Mouse (Mus musculus) limb, embryonic 12.5 days (tissue): ENCODE measurements at regions not wholly inside any gene's neighbourhood (a gene's known extent, or its start where the extent isn't known, plus 50 kb on each side); places are given as distances from the start of the nearest gene placed in this dataset.

Source experiments
- ATAC-seq: fragments of 200-750 bp; cut with Nextera tagmentation; 2 replicates; pipeline ENCODE4 v1.8.0; 2017; ENCODE audit warnings: low read depth, moderate TSS enrichment; ENCODE audit not compliant: insufficient number of reproducible peaks, insufficient read depth, low FRiP score, low TSS enrichment
- H3K27ac ChIP-seq: fragments of 300-500 bp; sonication (generic); 2 replicates; pipeline ENCODE4 v1.5.1; 2016; ENCODE audit warnings: mild to moderate bottlenecking, moderate library complexity
- H3K27me3 ChIP-seq: fragments of 300-500 bp; sonication (generic); 2 replicates; pipeline ENCODE4 v1.6.1; 2016; ENCODE audit warnings: mild to moderate bottlenecking, moderate library complexity
- H3K36me3 ChIP-seq: fragments of 300-500 bp; sonication (generic); 2 replicates; pipeline ENCODE4 v1.6.1; 2016; ENCODE audit warnings: mild to moderate bottlenecking, moderate library complexity
- H3K4me1 ChIP-seq: fragments of 300-500 bp; sonication (generic); replicated peaks from 2 replicates; pipeline ENCODE4 v1.6.1; 2016
- H3K4me2 ChIP-seq: fragments of 300-500 bp; sonication (generic); 2 replicates; pipeline ENCODE4 v1.6.1; 2016; ENCODE audit warnings: mild to moderate bottlenecking, moderate library complexity
- H3K4me3 ChIP-seq: fragments of 300-500 bp; sonication (generic); replicated peaks from 2 replicates; pipeline ENCODE4 v1.5.1; 2016; ENCODE audit warnings: mild to moderate bottlenecking
- H3K9ac ChIP-seq: fragments of 300-500 bp; sonication (generic); replicated peaks from 2 replicates; pipeline ENCODE4 v1.6.1; 2016; ENCODE audit warnings: mild to moderate bottlenecking, moderate library complexity
- H3K9me3 ChIP-seq: fragments of 300-500 bp; sonication (generic); 2 replicates; pipeline ENCODE4 v1.6.1; 2016; ENCODE audit warnings: mild to moderate bottlenecking, moderate library complexity
- WGBS: fragments of 180-500 bp; shearing (Covaris S2); methylation state at CpG from one replicate; pipeline ENCODE4 v1.1.7; 2016; 5-methylcytosine and 5-hydroxymethylcytosine counted together

- no peak overlapping the region for H3K9ac ChIP-seq
Measured at GRCm38 (mm10) chr5:126335091-126335490, 803.5 kb downstream of the Tmem132b start.

GRCm38 (mm10) chr5:126335553-126336520, 804.3 kb downstream of the Tmem132b start:
- no peak for ATAC-seq
- 56% methylated on average over 6 of the region's 6 CpGs for WGBS
- H3K36me3 ChIP-seq: no peaks in the 10 kb centered on the region
- no peak overlapping the region for H3K27ac ChIP-seq
- H3K9ac ChIP-seq: no peak overlapping the region
- H3K9me3 ChIP-seq: no peaks in the 10 kb centered on the region
- no peak overlapping the region for H3K4me3 ChIP-seq
- no peak overlapping the region for H3K4me2 ChIP-seq
- no peaks in the 10 kb centered on the region for H3K27me3 ChIP-seq
- H3K4me1 ChIP-seq: no peaks in the 10 kb centered on the region

More at GRCm38 (mm10) chr5:126335091-126335490, 803.5 kb downstream of the Tmem132b start:
- no peaks in the 10 kb centered on the region for H3K27me3 ChIP-seq
- no peak for ATAC-seq
- no peaks in the 10 kb centered on the region for H3K36me3 ChIP-seq
- H3K4me1 ChIP-seq: no peaks in the 10 kb centered on the region
- no peak overlapping the region for H3K4me2 ChIP-seq
- no peak overlapping the region for H3K4me3 ChIP-seq
- H3K9me3 ChIP-seq: no peaks in the 10 kb centered on the region
- no peak overlapping the region for H3K27ac ChIP-seq
- 67% methylated on average over 7 of the region's 7 CpGs for WGBS

GRCm38 (mm10) chr5:126337884-126338283, 806.3 kb downstream of the Tmem132b start:
- Histone ChIP-seq H3K9me3 (no peaks in the 10 kb centered on the region), H3K4me1 (no peaks in the 10 kb centered on the region), H3K27me3 (no peaks in the 10 kb centered on the region), H3K36me3 (no peaks in the 10 kb centered on the region), H3K9ac (no peak overlapping the region), H3K4me3 (no peak overlapping the region), H3K27ac (no peak overlapping the region), H3K4me2 (no peak overlapping the region)
- 67% methylated on average over 1 of the region's 1 CpGs for WGBS
- no peak for ATAC-seq

- no peaks in the 10 kb centered on the region for H3K9me3 ChIP-seq
Measured at GRCm38 (mm10) chr5:126343570-126343969, 812.0 kb downstream of the Tmem132b start.

GRCm38 (mm10) chr5:126350936-126351335, 819.4 kb downstream of the Tmem132b start:
- H3K9me3 ChIP-seq: peaks cover 6% of the 10 kb centered on the region; the same call in 1 of the 2 replicates
- H3K9ac ChIP-seq: no peak overlapping the region
- 88% methylated on average over 2 of the region's 2 CpGs for WGBS
- no peak for ATAC-seq
- H3K36me3 ChIP-seq: no peaks in the 10 kb centered on the region
- no peaks in the 10 kb centered on the region for H3K27me3 ChIP-seq
- H3K4me2 ChIP-seq: no peak overlapping the region
- H3K4me1 ChIP-seq: no peaks in the 10 kb centered on the region
- H3K27ac ChIP-seq: no peak overlapping the region
- no peak overlapping the region for H3K4me3 ChIP-seq

More at GRCm38 (mm10) chr5:126343570-126343969, 812.0 kb downstream of the Tmem132b start:
- Histone ChIP-seq H3K27me3 (no peaks in the 10 kb centered on the region), H3K27ac (no peak overlapping the region), H3K9ac (no peak overlapping the region), H3K4me1 (no peaks in the 10 kb centered on the region), H3K36me3 (no peaks in the 10 kb centered on the region), H3K4me3 (no peak overlapping the region), H3K4me2 (no peak overlapping the region)
- no peak for ATAC-seq
- 82% methylated on average over 9 of the region's 9 CpGs for WGBS

GRCm38 (mm10) chr5:126369436-126369835, 837.9 kb downstream of the Tmem132b start:
- H3K4me2 ChIP-seq: no peak overlapping the region
- WGBS: 77% methylated on average over 2 of the region's 2 CpGs

GRCm38 (mm10) chr5:126392306-126392705, 849.3 kb upstream of the Tmem132c start:
- Histone ChIP-seq H3K9me3 (peaks cover 7% of the 10 kb centered on the region; the same call in 1 of the 2 replicates), H3K4me1 (no peaks in the 10 kb centered on the region), H3K27ac (no peak overlapping the region), H3K4me3 (no peak overlapping the region), H3K36me3 (no peaks in the 10 kb centered on the region), H3K27me3 (no peaks in the 10 kb centered on the region), H3K4me2 (no peak overlapping the region), H3K9ac (no peak overlapping the region)
- 46% methylated on average over 1 of the region's 1 CpGs for WGBS
- ATAC-seq: no peak

More at GRCm38 (mm10) chr5:126369436-126369835, 837.9 kb downstream of the Tmem132b start:
- Histone ChIP-seq H3K4me3 (no peak overlapping the region), H3K9me3 (no peaks in the 10 kb centered on the region), H3K27me3 (no peaks in the 10 kb centered on the region), H3K4me1 (no peaks in the 10 kb centered on the region), H3K36me3 (no peaks in the 10 kb centered on the region), H3K9ac (no peak overlapping the region), H3K27ac (no peak overlapping the region)
- ATAC-seq: no peak

- no peak overlapping the region for H3K27ac ChIP-seq
- 47% methylated on average over 8 of the region's 8 CpGs for WGBS
- ATAC-seq: no peak
- no peaks in the 10 kb centered on the region for H3K36me3 ChIP-seq
- no peak overlapping the region for H3K4me2 ChIP-seq
- peaks cover 3% of the 10 kb centered on the region; the same call in 1 of the 2 replicates for H3K9me3 ChIP-seq
- H3K4me1 ChIP-seq: no peaks in the 10 kb centered on the region
- no peaks in the 10 kb centered on the region for H3K27me3 ChIP-seq
- no peak overlapping the region for H3K4me3 ChIP-seq
- no peak overlapping the region for H3K9ac ChIP-seq
Measured at GRCm38 (mm10) chr5:126395331-126395730, 846.3 kb upstream of the Tmem132c start.

GRCm38 (mm10) chr5:126431748-126432147, 809.9 kb upstream of the Tmem132c start:
- Histone ChIP-seq H3K4me3 (no peak overlapping the region), H3K27me3 (no peaks in the 10 kb centered on the region), H3K27ac (no peak overlapping the region), H3K9ac (no peak overlapping the region), H3K9me3 (no peaks in the 10 kb centered on the region), H3K4me1 (no peaks in the 10 kb centered on the region), H3K4me2 (no peak overlapping the region), H3K36me3 (no peaks in the 10 kb centered on the region)
- no peak for ATAC-seq
- WGBS: 76% methylated on average over 1 of the region's 1 CpGs

- H3K27ac ChIP-seq: no peak overlapping the region
- H3K27me3 ChIP-seq: no peaks in the 10 kb centered on the region
- ATAC-seq: no peak
- no peaks in the 10 kb centered on the region for H3K9me3 ChIP-seq
- H3K36me3 ChIP-seq: no peaks in the 10 kb centered on the region
- H3K4me1 ChIP-seq: no peaks in the 10 kb centered on the region
- H3K4me2 ChIP-seq: no peak overlapping the region
- H3K9ac ChIP-seq: no peak overlapping the region
- no peak overlapping the region for H3K4me3 ChIP-seq
- 88% methylated on average over 1 of the region's 1 CpGs for WGBS
Measured at GRCm38 (mm10) chr5:126438696-126439095, 802.9 kb upstream of the Tmem132c start.

GRCm38 (mm10) chr5:126440516-126440915, 801.1 kb upstream of the Tmem132c start:
- 82% methylated on average over 1 of the region's 1 CpGs for WGBS
- ATAC-seq: no peak
- no peak overlapping the region for H3K4me2 ChIP-seq

More at GRCm38 (mm10) chr5:126440516-126440915, 801.1 kb upstream of the Tmem132c start:
- no peaks in the 10 kb centered on the region for H3K9me3 ChIP-seq
- no peaks in the 10 kb centered on the region for H3K36me3 ChIP-seq
- no peak overlapping the region for H3K9ac ChIP-seq
- H3K27me3 ChIP-seq: no peaks in the 10 kb centered on the region
- no peaks in the 10 kb centered on the region for H3K4me1 ChIP-seq
- H3K27ac ChIP-seq: no peak overlapping the region
- no peak overlapping the region for H3K4me3 ChIP-seq
